Mouse (Mus musculus): Measurements from ENCODE around the gene Gm6583.

Gene Gm6583

GRCm38 (mm10) chr5:112355910-112356309, at the start of gene Gm6583:
Gene Gm6583 (minus strand): TSS chr5:112356033.
- DNase-seq (ENCODE audit: low read depth), result no peak

- no peak for DNase-seq (ENCODE audit: low read depth)
Measured at GRCm38 (mm10) chr5:112402437-112402836, 46.6 kb upstream of the Gm6583 start.

GRCm38 (mm10) chr5:112399284-112399683, 43.5 kb upstream of the Gm6583 start:
- no peak for DNase-seq (ENCODE audit: low read depth)

- no peak for DNase-seq (ENCODE audit: low read depth)
Measured at GRCm38 (mm10) chr5:112396066-112396465, 40.2 kb upstream of the Gm6583 start.

GRCm38 (mm10) chr5:112394779-112395443, 39.1 kb upstream of the Gm6583 start, which contains the start of gene Asphd2:
Gene Asphd2 (minus strand): TSS chr5:112394866.
- no peak for DNase-seq (ENCODE audit: low read depth)

- DNase-seq (ENCODE audit: low read depth), result no peak
Measured at GRCm38 (mm10) chr5:112394415-112394763, 38.6 kb upstream of the Gm6583 start.

- DNase-seq (ENCODE audit: low read depth), result no peak
Measured at GRCm38 (mm10) chr5:112393741-112394414, 38.0 kb upstream of the Gm6583 start.

- no peak for DNase-seq (ENCODE audit: low read depth)
Measured at GRCm38 (mm10) chr5:112391676-112392323, 36.0 kb upstream of the Gm6583 start.

- no peak for DNase-seq (ENCODE audit: low read depth)
Measured at GRCm38 (mm10) chr5:112391002-112391401, 35.2 kb upstream of the Gm6583 start.

- DNase-seq (ENCODE audit: low read depth), result no peak
Measured at GRCm38 (mm10) chr5:112389352-112389751, 33.5 kb upstream of the Gm6583 start.

- DNase-seq (ENCODE audit: low read depth), result no peak
Measured at GRCm38 (mm10) chr5:112385973-112386372, 30.1 kb upstream of the Gm6583 start.

- DNase-seq (ENCODE audit: low read depth), result no peak
Measured at GRCm38 (mm10) chr5:112384805-112385472, 29.1 kb upstream of the Gm6583 start.

- DNase-seq (ENCODE audit: low read depth), result no peak
Measured at GRCm38 (mm10) chr5:112382641-112383330, 27.0 kb upstream of the Gm6583 start.

GRCm38 (mm10) chr5:112382042-112382441, 26.2 kb upstream of the Gm6583 start:
- DNase-seq (ENCODE audit: low read depth), result no peak

- no peak for DNase-seq (ENCODE audit: low read depth)
Measured at GRCm38 (mm10) chr5:112381154-112381553, 25.3 kb upstream of the Gm6583 start.

- DNase-seq (ENCODE audit: low read depth), result no peak
Measured at GRCm38 (mm10) chr5:112378716-112379115, 22.9 kb upstream of the Gm6583 start.

- DNase-seq (ENCODE audit: low read depth), result no peak
Measured at GRCm38 (mm10) chr5:112377380-112377779, 21.5 kb upstream of the Gm6583 start.

- no peak for DNase-seq (ENCODE audit: low read depth)
Measured at GRCm38 (mm10) chr5:112376111-112376510, 20.3 kb upstream of the Gm6583 start.

- no peak for DNase-seq (ENCODE audit: low read depth)
Measured at GRCm38 (mm10) chr5:112371933-112372332, 16.1 kb upstream of the Gm6583 start.

- DNase-seq (ENCODE audit: low read depth), result no peak
Measured at GRCm38 (mm10) chr5:112370236-112370813, 14.5 kb upstream of the Gm6583 start.

GRCm38 (mm10) chr5:112369326-112369725, 13.5 kb upstream of the Gm6583 start:
- no peak for DNase-seq (ENCODE audit: low read depth)

- DNase-seq (ENCODE audit: low read depth), result no peak
Measured at GRCm38 (mm10) chr5:112368666-112369065, 12.8 kb upstream of the Gm6583 start.

Data from c-Kit-positive CD71-negative TER-119-negative erythroid progenitor cells, embryonic 14.5 days (primary cell).